Mouse (Mus musculus): ENCODE data around the gene Rtf2.

GRCm38 (mm10) chr2:172406173-172406572, 34.2 kb upstream of the Rtf2 start:
- no peak for TF ChIP-seq CTCF (IDR thresholded peaks at IDR 0.05)
- no peak for TF ChIP-seq EP300 (IDR thresholded peaks at IDR 0.05)
